Mouse (Mus musculus): ENCODE results near the gene Hist1h3i.
A peak's percentile ranks its signal among the peaks of the same experiment; 100 is the strongest.
"Not testable (repeated sequence)": the region's sequence is repeated elsewhere in the genome, so short reads cannot be mapped to it uniquely, and the experiment has no call there.

Gene Hist1h3i

DNA sequence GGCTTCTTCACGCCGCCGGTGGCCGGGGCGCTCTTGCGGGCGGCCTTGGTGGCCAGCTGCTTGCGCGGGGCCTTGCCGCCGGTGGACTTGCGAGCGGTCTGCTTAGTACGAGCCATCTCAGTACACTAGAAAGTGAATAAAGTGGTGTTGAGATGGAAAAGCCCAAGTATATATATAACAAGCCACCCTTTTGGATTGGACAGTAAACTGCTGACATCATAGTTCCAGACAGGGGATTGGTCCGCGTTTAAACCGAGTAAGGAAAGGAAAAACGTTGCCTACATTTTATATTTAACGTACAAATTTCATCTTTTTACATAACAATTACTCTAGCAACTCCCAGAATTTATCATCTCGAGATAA, at the start of gene Hist1h3i:
Gene Hist1h3i, minus strand, starts transcription at position 116 of the 363 bp plus-strand sequence.
- peak; percentile 45 to 63 for DNase-seq (ENCODE audit: low read depth in 2 of 2, low spot score in 2 of 2)

DNA sequence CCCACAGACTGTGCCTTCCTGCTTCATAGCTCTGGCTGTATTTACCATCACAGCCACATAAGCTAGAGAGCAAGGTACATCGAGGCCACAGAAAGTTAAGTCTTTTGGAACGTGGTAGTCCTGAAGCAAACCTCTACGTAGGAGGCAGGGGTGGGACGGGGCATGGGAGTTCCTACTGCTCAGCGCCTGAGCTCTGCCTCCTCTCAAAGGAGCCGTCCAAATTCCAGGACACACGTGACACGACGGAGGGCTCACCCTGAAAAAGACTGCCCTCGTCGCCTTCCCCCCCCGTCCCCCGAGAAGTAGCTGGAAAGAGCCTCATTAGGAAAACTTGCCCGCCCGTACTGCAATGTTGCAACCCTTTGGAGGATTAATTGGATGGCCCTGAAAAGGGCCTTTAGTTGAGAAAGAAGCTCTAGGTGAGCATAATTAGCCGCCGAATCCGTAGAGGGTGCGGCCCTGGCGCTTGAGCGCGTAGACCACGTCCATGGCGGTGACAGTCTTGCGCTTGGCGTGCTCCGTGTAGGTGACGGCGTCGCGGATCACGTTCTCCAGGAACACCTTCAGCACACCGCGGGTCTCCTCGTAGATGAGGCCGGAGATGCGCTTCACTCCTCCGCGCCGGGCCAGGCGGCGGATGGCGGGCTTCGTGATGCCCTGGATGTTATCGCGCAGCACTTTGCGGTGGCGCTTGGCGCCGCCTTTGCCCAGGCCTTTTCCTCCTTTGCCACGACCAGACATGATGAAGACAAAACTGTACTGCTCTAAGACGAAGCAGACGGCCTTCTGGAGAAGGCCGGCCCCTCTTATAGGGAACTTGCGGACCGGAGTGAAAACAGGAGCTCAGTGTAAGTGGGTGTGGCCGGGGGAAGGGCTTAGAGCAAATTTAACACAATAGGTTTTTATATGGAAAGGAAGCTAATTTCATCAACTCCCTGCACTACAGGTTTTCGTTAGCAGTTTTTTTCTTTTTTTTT, 48.5 kb upstream of the Hist1h3i start, which contains the start of gene Hist1h4n:
Gene Hist1h4n, minus strand, starts transcription at position 779 of the 977 bp plus-strand sequence.
- peak in 1 of 2 experiments; percentile 19 for DNase-seq (ENCODE audit: low read depth in 2 of 2, low spot score in 2 of 2)

DNA sequence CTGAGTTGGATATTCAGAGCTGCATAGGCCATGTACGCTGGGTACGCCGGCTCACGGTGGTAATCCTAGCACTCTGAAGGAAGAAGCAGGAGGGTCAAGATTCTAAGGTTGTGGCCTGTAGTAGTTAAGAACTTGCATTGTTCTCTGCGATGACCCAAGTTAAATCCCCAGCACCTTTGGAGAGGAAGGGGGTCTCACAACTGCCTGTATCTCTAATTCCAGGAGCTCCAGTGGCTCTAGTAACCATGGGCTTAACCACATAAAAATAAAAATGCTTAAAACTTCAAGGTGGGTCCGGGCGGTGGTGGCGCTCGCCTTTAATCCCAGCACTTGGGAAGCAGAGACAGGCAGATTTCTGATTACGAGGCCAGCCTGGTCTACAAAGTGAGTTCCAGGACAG, 47.2 kb upstream of the Hist1h3i start:
- DNase-seq (ENCODE audit: low read depth in 2 of 2, low spot score in 2 of 2): no peak

DNA sequence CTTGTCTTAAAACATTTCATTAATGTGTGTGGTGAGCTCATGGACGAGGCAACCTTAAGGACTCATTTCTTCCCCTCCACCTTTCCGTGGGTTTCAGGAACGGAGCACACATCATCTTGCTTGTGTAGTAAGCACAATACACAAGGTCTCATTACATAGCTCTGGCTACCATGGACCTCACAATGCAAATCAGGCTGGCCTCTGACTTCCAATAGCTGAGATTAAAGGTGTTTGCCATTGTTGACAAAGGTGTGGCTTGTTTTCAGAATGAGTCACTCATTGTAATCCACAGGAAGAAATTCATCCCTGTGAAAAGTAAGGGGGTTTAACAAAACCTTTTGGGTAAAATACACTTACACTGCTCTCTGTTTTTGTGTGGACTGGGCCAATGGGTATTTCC, 45.3 kb upstream of the Hist1h3i start:
- no peak for DNase-seq (ENCODE audit: low read depth in 2 of 2, low spot score in 2 of 2)

DNA sequence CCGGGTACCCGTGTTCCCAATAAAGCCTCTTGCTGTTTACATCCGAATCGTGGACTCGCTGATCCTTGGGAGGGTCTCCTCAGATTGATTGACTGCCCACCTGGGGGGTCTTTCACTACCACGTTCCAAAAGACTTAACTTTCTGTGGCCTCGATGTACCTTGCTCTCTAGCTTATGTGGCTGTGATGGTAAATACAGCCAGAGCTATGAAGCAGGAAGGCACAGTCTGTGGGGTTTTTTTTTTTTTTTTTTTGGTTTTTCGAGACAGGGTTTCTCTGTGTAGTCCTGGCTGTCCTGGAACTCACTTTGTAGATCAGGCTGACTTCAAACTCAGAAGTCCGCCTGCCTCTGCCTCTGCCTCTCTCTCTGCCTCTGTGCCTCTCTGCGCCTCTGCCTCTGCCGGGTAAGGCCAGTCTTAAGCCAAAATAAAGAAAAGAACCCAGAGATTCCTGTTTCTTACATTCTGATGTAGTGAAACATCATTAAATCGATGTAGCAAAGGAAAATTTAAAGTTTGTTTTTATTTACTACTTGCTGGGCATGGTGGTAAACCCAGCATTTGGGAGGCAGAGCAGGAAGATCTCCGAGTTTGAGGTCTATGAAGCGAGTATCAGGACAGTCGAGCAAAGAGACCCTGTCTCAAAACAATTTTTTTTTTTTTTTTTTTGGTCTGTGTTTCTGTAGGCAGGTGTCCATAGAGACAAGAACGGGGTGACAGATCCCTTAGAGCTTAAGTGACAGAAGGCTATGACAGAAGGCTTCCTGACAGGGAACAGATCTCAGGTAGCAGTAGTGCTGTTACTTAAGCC, 37.1 kb upstream of the Hist1h3i start:
- DNase-seq (ENCODE audit: low read depth in 2 of 2, low spot score in 2 of 2): not testable (repeated sequence)

DNA sequence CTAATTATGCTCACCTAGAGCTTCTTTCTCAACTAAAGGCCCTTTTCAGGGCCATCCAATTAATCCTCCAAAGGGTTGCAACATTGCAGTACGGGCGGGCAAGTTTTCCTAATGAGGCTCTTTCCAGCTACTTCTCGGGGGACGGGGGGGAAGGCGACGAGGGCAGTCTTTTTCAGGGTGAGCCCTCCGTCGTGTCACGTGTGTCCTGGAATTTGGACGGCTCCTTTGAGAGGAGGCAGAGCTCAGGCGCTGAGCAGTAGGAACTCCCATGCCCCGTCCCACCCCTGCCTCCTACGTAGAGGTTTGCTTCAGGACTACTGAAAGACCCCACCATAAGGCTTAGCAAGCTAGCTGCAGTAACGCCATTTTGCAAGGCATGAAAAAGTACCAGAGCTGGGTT, 28.9 kb upstream of the Hist1h3i start:
- not testable (repeated sequence) for DNase-seq (ENCODE audit: low read depth in 2 of 2, low spot score in 2 of 2)

DNA sequence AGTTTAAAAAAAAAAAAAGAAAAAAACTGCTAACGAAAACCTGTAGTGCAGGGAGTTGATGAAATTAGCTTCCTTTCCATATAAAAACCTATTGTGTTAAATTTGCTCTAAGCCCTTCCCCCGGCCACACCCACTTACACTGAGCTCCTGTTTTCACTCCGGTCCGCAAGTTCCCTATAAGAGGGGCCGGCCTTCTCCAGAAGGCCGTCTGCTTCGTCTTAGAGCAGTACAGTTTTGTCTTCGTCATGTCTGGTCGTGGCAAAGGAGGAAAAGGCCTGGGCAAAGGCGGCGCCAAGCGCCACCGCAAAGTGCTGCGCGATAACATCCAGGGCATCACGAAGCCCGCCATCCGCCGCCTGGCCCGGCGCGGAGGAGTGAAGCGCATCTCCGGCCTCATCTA, 28.4 kb upstream of the Hist1h3i start, which contains the start of gene Hist1h4m:
Gene Hist1h4m, plus strand, starts transcription at position 208 of the 400 bp plus-strand sequence.
- DNase-seq (ENCODE audit: low read depth in 2 of 2, low spot score in 2 of 2): peak; percentile 14 to 28

DNA sequence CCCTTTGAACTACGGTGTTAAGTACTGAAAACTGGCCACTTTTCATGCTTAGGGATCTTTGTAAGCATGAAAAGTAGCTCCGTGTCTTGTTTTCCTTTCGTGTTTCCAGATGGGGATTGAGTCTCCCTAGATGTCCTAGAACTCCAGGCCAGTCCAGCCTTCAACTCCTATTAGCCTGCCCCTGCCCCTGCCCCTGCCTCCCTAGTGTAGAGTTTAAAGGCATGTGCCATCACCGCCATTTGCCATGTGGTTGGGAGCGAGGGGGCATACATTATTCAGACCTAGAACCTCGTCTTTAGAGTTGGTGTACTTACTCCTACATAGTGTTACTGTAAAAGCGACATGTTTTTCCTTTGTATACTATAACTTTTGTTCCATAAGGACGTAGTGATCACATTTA, 27.9 kb upstream of the Hist1h3i start:
- DNase-seq (ENCODE audit: low read depth in 2 of 2, low spot score in 2 of 2): not testable (repeated sequence)

DNA sequence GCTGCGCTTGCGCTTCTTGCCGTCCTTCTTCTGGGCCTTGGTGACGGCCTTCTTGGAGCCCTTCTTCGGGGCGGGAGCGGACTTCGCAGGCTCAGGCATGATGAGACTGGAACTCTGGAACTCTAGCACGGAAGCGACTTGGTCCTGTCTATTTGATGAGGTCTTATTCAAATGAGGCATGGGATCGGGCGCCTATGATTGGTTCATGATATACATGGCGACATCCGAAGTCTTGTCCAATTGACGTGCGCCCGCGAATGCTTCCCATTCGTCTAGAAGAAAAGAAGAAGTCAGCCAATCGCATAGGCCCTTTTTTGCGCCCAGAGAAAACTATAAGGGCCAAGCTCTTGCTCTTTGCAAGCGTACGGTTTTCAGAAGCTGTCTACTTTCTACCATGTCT, 26.9 kb upstream of the Hist1h3i start, which contains the start of the genes Hist1h2bq and Hist1h2ao:
Gene Hist1h2bq, minus strand, starts transcription at position 125 of the 400 bp plus-strand sequence.
Gene Hist1h2ao, plus strand, starts transcription at position 393 of the 400 bp plus-strand sequence.
- DNase-seq (ENCODE audit: low read depth in 2 of 2, low spot score in 2 of 2): not testable (repeated sequence)

DNA sequence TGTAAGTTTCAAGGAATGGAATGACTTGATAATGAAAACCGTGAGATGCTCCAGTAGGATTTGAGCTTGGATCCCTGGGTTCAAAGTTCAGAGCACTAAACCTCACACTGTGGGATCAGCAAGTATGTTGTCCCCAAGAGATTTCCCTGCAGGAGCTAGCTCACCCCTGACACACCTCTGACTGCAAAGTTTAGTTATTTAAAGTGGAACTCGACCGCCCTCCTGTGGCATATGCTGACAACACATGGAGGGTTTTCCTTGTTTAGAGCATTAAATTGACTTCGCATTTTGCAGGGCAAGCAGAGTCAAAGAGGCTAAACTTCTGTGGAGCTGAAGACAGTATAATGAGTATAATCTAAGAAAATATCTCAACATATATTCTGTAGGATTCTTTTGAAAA, 19.9 kb upstream of the Hist1h3i start:
- DNase-seq (ENCODE audit: low read depth in 2 of 2, low spot score in 2 of 2): not testable (repeated sequence)

DNA sequence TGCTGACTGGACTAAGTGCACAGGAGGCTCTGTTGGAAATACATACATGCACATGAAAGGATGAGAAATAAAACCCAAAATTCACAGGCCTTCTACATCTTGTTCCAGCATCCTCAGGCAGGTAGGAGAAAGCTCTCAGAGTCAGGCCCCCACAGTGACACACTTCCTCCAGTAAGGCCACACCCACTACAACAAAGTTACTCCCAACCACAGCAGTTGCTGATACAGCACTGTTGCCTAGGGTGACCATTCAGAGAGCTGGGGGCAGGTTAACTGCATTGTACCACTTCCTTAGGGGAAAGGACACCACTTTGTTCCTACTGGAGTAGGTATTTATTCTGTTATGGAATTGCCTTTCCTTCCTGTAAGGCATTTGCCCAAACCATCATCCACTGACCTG, 14.0 kb upstream of the Hist1h3i start:
- DNase-seq (ENCODE audit: low read depth in 2 of 2, low spot score in 2 of 2): not testable (repeated sequence)

DNA sequence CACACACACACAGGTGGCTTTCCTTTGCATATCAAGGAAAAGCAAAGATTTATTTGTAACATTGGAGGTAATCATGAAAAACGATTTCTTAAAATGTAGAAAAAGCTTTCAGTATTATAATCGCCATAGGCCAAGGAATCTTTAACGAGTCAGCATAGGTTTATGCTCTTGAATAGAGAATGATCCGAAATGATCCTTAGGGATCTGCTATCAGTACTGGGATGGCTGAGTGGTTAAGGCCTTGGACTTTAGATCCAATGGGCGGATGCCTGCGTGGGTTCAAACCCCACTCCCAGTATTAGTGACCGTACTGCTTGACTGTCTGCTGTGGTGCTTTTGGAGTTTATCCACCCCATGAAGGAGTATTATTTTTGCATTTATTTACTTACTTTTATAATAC, 12.4 kb upstream of the Hist1h3i start:
- DNase-seq (ENCODE audit: low read depth in 2 of 2, low spot score in 2 of 2): no peak

DNA sequence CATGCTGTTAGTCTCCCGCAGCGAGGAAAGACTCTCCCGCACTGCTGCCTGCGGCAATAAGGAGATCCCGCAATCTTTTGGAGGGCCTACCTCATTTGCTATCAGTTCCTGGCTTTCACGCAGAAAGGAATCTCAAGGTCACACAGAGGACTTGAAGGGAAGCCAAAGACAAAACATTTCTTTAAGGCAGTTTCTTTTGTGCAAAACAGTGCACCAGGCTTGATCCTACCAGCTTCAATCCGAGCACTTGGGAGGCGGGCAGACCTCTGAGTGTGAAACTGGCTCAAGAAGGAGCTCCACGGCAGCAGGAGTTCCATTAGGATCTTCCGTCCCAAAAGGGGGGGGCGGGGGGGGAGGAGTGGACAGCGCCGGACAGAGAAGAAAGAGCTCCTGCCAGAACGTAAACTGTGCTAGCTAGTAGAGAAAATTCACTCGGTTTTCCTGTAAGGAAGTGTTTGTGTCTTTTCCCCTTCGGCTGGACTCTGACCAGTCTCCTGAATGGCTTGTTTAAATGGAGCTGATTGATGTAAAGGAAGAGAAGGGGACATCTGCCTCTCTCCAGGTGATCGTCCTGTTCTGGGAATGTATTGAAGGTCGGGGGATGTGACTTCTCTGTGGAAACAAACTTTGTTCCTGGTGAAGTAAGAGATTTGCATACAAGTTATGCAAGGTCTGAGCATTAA, 7.6 kb upstream of the Hist1h3i start:
- no peak for DNase-seq (ENCODE audit: low read depth in 2 of 2, low spot score in 2 of 2)

DNA sequence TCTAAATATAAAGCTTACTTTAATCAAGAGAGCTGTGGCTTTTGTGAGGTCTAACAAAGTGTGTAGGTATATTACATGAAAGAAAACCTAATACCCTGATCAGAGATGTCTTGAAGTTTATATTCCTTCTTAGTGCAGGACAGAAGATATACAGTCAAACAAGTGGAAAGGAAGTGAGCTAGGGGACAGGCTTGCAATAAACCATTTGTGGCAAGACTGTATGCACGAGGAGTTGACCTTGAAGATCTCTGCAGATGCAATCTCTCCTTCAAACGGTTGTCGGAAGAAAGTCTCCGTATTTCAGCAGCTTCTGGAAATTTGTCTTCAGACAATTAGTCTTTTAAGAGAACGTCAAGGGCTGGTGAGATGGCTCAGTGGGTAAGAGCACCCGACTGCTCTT, 6.8 kb upstream of the Hist1h3i start:
- no peak for DNase-seq (ENCODE audit: low read depth in 2 of 2, low spot score in 2 of 2)

DNA sequence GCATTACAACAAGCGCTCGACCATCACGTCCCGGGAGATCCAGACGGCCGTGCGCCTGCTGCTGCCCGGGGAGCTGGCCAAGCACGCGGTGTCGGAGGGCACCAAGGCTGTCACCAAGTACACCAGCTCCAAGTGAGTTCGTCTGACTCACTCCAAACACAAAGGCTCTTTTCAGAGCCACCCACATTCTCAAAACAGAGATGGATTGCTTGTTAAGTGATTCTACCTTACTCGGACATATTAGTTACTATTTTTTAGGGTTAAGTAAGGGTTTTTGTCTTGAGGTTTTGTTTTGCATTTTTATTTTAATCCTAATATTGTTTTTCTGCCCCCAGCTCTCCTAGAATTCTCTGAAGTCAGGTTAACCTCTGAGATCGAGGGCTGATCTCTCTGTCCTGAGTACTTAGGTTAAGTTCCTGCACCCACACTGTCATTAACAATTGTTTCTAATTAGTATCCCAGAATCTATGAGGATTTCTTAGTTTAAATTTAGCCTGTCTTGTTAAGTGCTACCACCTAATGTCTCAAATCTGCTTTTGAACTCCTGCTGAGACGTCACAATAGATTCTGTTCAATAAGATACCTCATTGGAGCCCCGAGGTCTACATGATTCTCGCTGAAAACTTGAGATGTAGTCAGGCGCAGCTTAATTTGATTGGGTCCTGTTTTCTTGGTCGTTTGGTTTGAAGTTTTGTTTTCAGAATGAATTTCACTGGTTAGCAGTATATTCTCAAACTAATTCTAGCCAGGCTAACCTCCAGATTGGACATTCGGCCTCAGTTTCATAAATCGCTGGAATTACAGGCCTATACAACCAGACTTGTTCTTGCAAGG, 4.8 kb upstream of the Hist1h3i start:
- no peak for DNase-seq (ENCODE audit: low read depth in 2 of 2, low spot score in 2 of 2)

DNA sequence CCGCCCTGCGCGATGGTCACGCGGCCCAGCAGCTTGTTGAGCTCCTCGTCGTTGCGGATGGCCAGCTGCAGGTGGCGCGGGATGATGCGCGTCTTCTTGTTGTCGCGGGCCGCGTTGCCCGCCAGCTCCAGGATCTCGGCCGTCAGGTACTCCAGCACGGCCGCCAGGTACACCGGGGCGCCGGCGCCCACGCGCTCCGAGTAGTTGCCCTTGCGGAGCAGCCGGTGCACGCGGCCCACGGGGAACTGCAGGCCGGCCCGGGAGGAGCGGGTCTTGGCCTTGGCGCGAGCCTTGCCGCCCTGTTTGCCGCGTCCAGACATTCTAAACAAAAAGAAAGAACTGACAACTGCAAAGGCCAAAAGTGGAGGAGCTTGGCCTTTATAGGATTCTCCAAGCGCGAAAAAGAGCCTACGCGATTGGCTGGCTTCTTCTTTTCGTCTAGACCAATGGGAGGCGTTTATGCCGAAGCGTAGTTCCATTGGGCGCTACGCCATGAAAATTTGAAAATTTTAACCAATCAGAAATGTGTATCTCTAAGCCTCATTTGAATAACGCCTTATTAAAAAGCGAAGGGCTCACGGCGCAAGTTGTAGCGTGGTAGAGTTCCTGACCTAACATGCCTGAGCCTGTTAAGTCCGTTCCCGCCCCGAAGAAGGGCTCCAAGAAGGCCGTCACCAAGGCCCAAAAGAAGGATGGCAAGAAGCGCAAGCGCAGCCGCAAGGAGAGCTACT, 3.9 kb upstream of the Hist1h3i start, which contains the start of the genes Hist1h2an and Hist1h2bp:
Gene Hist1h2an, minus strand, starts transcription at position 320 of the 731 bp plus-strand sequence.
Gene Hist1h2bp, plus strand, starts transcription at position 563 of the 731 bp plus-strand sequence.
- DNase-seq (ENCODE audit: low read depth in 2 of 2, low spot score in 2 of 2): peak; percentile 73 to 78

DNA sequence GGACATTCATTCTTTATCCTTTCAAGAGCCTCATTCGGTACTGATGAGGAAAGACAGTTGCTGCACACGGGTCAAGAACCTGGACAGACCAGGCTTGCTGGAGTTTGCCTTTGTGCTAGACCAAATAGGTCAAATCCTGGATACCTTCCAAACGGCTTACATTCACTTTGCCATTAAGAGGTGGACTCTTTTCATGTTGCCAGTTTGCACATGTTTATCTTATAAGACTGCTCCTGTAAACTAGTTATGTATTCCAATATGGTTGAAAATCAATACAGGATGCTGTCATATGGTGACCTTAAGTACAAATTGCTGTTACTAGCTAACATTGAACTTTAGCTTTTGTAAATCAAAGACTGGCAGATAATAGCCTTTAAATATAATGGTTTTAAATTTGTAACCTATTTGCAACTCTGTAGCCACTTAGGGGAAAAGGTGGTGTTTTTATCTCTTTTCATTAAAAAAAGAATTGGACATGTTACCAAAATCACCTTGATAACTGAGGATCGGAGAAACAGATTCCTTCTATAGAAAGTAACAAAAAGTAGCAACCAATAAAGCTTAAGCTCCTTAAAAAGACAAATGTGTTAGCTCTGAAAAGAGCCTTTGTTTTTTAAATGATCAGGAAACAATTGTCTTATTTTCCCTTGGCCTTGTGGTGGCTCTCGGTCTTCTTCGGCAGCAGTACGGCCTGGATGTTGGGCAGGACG, 3.2 kb upstream of the Hist1h3i start:
- no peak for DNase-seq (ENCODE audit: low read depth in 2 of 2, low spot score in 2 of 2)

DNA sequence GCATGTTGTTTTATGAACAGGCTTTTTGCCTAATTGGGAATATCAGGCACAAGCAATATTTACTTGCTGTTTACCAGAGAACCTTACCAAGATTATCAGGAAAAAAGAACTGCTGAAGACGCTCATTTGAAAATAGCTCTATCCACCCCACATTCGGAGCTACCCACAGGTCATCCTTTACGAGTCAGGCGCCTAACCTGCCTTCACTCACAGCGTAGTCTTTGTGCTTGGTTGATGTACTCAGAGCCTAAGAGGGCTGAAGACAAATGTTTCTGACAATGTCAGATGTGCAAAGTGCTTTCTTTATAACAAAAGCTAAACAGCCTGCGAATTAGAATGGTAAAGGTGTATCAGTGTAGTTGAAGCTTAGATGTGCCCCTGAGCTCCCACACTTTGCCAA, 1.1 kb upstream of the Hist1h3i start:
- no peak for DNase-seq (ENCODE audit: low read depth in 2 of 2, low spot score in 2 of 2)
